Mouse (Mus musculus) heart, adult 18-20 months (tissue): Measurements from ENCODE around the gene Oscp1. TPM values are rescaled to one million over a fixed set of nuclear protein-coding genes. Genes with fewer than 3 reads are reported as not detected.

Source experiments
- total RNA-seq, 2 experiments: library from RNA; stranded (reverse); gene quantifications; 2 replicates each; pipeline ENCODE4 v1.2.3; 2021

Gene Oscp1
- total RNA-seq, 2 experiments from 2014 or later, result 2.3 to 2.4 TPM

Other genes with a start within 250 kb of the Oscp1 start
- gene Csf3r, start 34.0 kb upstream of the Oscp1 start, total RNA-seq, result under 1 TPM; 0.62 TPM
- 10 to 100 TPM; 78.7 to 80.8 TPM for gene Mrps15, start 11.6 kb upstream of the Oscp1 start, total RNA-seq
- 10 to 100 TPM; 13.3 to 15.3 TPM for gene Lsm10, start 38.1 kb downstream of the Oscp1 start, total RNA-seq
- gene Stk40, start 45.4 kb downstream of the Oscp1 start, total RNA-seq, result 10 to 100 TPM; 41.4 to 52.6 TPM
- gene Eva1b, start 89.2 kb downstream of the Oscp1 start, total RNA-seq, result 1 to 10 TPM; 8.8 to 9.5 TPM
- gene Sh3d21, start 104.9 kb downstream of the Oscp1 start, total RNA-seq, result 1 to 10 TPM; 1.3 to 2.4 TPM
- gene Thrap3, start 144.2 kb downstream of the Oscp1 start, total RNA-seq, result 100 to 1,000 TPM in 1 of 2 experiments, 10 to 100 TPM in 1; 86.5 to 116 TPM
- 100 to 1,000 TPM; 240 to 249 TPM for gene Map7d1, start 197.8 kb downstream of the Oscp1 start, total RNA-seq
- 10 to 100 TPM; 46.2 to 56.9 TPM for gene Trappc3, start 203.8 kb downstream of the Oscp1 start, total RNA-seq
- under 1 TPM; 0.52 to 0.95 TPM for gene Col8a2, start 228.2 kb downstream of the Oscp1 start, total RNA-seq